Mouse (Mus musculus): Measurements from ENCODE around the gene Tnni2. TPM values are rescaled to one million over a fixed set of nuclear protein-coding genes. Genes with fewer than 3 reads are reported as not detected.

Tnni2 gene
- total RNA-seq, 2 experiments from 2014 or later, result 19,257 to 20,060 TPM

- no peak for DNase-seq (ENCODE audit: low spot score)
These were observed 15.9 kb upstream of the Tnni2 start for GRCm38 (mm10) chr7:142425641-142426213.

DNA sequence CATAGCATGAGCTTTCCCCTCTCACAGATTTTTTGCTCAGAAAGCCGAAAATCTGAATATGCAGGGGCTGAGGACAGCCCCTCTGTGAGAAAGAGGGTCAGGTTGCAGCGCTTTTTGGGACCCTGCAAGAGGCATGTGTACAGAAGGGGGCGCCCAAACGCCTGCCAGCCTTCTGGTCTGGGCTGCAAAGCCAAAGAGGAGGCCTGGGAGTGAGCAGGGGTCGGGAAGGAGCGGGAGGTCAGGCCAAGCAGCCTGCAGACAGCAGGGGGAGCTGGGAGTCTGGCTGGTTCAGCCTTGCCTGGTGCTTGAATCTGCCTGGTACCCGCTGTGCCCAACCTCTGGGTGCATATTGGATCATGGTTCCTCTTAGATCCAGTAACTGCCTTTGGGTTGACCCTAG, 13.4 kb upstream of the Tnni2 start:
- DNase-seq (ENCODE audit: low spot score), result no peak

DNA sequence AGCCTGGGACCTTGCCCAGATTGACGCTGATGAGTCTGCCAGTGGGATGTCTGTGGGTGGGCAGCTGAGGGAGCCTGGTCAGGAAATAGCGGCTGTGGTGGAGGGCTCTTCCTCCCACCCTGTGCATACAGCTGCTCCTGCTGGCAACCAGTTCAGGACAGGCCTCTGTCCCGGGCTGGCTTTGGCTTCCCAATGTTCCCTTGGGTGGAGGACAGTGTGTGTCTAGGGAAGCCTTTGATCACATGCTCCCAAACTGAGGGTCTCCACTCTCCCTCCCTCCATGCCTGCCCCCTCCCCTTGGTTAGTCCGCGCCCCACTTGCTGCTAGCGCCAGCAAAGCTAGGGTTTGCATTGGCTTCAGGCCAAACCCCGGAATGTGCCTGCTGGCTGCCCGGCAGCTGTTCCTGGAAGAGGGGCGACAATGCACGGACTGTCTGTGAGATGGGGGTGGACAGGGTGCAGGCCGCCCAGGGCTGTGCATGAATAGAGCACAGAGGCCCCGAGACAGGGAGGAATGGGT, 11.4 kb upstream of the Tnni2 start:
- DNase-seq (ENCODE audit: low spot score), result no peak

GRCm38 (mm10) chr7:142431106-142431505, 10.5 kb upstream of the Tnni2 start:
- DNase-seq (ENCODE audit: low spot score), result no peak

- DNase-seq (ENCODE audit: low spot score), result no peak
These were observed 8.0 kb upstream of the Tnni2 start for GRCm38 (mm10) chr7:142433623-142434022.

- DNase-seq (ENCODE audit: low spot score), result no peak
These were observed 7.3 kb upstream of the Tnni2 start, which contains the start of gene Syt8 for GRCm38 (mm10) chr7:142434137-142434865. Gene Syt8, plus strand, starts transcription at chr7:142434850.

DNA sequence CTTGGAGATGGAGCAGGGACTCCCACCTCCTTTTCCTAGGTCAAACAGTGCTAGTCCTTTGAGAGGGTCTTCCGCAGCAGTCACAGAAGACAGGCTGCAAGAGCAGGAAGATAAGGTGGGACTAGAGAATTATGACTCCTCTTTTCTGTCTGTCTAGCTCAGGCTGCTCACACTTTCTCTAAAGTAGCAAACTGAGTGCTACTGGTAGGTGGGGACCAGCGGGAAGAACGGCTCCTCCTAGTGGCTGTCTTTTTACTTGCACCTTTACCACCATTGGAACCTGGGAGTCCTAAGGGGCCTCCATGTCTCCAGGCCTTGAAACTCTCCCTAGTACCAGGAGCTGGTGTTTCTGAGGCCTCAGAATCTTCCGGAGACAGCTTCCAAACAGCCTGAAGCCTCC, 6.1 kb upstream of the Tnni2 start:
- peak; percentile 83 for DNase-seq (ENCODE audit: low spot score)

DNA sequence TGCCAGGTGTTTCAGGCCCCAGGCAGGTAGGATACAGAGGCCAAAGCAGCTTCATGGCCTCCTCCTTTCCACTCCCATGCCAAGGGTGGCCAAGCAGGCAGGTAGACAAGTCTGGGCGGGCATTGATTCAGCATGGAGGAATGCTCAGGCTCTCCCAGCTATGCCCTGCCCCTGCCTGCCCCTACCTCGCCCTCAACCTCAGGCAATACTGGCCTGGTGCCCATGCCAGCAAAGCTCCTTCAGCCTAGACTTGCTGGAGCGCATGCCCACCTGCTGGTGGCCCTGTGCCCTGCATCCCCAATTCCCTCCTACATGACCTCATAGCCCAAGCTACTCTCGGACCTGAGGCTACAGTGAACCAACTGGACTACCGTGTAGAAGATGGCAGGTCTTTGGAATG, 4.3 kb upstream of the Tnni2 start:
- no peak for DNase-seq (ENCODE audit: low spot score)

- peak; percentile 67 for DNase-seq (ENCODE audit: low spot score)
These were observed 1.6 kb upstream of the Tnni2 start for GRCm38 (mm10) chr7:142439966-142440365.

GRCm38 (mm10) chr7:142440657-142441114, 922 bp upstream of the Tnni2 start:
- DNase-seq (ENCODE audit: low spot score), result peak; percentile 87

DNA sequence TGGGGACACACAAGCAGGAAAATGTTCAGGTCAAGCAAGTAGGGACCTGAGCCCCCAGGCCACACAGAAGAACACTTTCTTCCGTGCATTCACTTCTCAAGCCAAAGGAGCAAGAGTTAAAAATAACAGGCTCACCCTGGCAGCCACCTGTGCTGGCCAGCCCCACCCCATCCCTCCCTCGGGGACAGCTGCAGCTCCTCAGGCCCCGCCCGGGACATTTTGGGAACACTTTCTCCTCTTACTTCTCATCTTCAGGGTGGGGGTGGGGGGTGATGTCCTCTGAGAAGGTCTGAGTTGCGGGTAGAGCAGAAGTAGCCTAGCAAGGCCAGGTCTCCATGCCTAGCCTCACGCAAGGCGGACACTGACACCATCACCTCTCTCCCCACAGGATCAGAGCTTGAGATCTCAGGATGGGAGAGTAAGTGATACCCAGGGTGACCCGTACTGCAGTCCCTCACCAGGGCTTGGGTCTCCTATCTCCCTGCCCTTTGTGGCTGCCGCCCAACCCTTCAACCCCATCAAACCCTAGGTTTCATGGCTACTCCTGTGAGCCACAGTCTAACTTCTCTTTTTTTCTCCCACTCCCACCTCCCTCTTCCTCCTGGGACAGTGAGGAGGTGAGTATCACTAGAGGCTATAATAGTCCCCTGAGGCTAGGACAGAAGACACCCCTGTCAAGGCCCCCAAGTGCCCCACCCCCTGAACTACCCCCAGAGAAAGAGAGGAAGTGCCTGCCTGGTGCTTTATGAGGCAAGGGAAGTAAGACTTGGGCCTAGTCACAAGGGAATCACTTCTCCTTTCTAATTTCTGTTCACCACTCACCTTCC, 686 bp downstream of the Tnni2 start:
- peak; percentile 63 for DNase-seq (ENCODE audit: low spot score)

DNA sequence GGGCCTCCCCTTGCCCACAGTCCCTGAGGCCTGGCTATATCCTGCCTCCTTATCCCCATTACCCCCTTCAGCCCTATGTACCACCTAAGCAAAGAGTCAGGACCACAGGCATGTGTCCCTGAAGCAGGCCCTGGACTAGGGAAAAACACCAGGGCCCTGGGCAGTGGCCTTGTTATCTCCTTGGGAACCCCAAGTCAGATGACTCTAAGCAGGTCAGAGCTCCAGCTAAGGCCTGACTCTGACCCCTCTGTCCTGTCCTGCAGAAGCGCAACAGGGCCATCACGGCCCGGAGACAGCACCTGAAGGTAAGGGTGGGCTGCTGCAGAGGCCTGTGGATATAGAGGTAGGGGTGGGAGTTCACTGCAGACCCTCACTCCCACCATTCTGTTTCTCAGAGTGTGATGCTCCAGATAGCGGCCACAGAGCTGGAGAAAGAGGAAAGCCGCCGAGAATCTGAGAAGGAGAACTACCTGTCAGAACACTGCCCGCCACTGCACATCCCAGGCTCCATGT, 1.4 kb downstream of the Tnni2 start:
- peak; percentile 41 for DNase-seq (ENCODE audit: low spot score)

DNA sequence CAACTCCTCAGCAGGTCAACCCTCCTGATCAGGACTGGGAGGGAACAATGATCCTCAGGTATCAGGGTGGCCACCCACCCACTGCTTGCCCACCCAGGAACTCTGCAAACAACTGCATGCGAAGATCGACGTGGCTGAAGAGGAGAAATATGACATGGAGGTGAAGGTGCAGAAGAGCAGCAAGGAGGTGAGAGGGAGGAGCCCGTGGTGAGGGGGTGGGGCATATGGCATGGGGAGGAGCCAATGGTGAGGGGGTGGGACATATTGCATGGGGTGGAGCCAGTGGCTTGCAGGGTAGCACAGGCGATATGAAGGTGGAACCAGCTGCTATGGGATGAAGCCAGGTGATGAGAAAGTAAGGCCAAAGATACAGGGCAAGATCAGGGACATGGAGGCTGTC, 1.9 kb downstream of the Tnni2 start:
- DNase-seq (ENCODE audit: low spot score), result peak; percentile 51

- peak; percentile 42 for DNase-seq (ENCODE audit: low spot score)
These were observed 2.6 kb downstream of the Tnni2 start for GRCm38 (mm10) chr7:142444171-142444570.

DNA sequence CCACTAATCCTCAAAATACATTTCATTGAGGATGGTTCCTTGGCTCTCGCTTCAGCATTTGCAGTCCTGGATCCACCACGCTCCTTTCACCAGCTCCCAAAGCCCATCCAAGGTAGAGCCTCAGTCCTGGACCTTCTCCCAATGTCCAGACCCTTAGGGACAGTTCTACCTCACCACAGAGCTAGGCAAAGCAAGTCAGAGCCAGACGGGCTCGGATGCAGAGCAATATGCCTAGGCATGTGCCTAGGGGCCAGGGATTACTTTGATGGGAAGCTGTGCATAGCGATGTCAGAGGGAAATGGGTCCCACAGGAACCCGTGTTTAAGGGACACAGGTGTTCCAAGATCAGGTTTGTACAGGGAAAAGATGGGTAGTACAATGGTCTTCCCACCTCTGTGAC, 3.7 kb downstream of the Tnni2 start:
- no peak for DNase-seq (ENCODE audit: low spot score)

GRCm38 (mm10) chr7:142446264-142446663, 4.7 kb downstream of the Tnni2 start:
- peak; percentile 47 for DNase-seq (ENCODE audit: low spot score)

- no peak for DNase-seq (ENCODE audit: low spot score)
These were observed 7.5 kb downstream of the Tnni2 start for GRCm38 (mm10) chr7:142449038-142449617.

DNA sequence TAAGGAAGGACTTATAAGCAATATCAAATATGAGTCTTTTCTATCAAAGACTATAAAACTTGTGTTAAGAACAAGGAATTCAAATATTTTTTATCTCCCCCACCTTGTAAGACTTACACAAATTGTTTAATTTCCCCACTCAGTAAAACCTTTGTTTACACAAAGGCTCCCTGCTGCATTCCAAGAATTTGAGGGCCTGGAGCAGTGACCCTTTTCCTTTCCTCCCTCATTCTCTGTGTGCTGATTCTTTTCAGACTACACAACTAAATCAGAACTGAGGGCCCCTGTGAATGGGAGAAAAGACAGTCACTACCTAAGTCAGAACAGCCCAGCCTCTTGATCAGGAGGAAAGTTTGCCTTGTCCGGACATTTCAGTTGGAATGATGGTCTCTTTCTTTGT, 13.1 kb downstream of the Tnni2 start:
- no peak for DNase-seq (ENCODE audit: low spot score)

GRCm38 (mm10) chr7:142455251-142455650, 13.6 kb downstream of the Tnni2 start:
- DNase-seq (ENCODE audit: low spot score), result peak; percentile 2

- peak; percentile 9 for DNase-seq (ENCODE audit: low spot score)
These were observed 15.2 kb downstream of the Tnni2 start for GRCm38 (mm10) chr7:142456806-142457205.

- DNase-seq (ENCODE audit: low spot score), result peak; percentile 43
These were observed 15.7 kb downstream of the Tnni2 start for GRCm38 (mm10) chr7:142457227-142457811.
